Mouse (Mus musculus) gastrocnemius, postnatal 25 days (tissue): ENCODE data around the gene Cldn34d. TPM values are rescaled to one million over a fixed set of nuclear protein-coding genes. Genes with fewer than 3 reads are reported as not detected.

Source experiments
- DNase-seq: peaks from one replicate; pipeline ENCODE4 v3.0.0; 2022
- long read RNA-seq, 2 experiments: library from polyadenylated mRNA; stranded (forward); transcript quantifications; one replicate each; pipeline ENCODE4 v2.0.0; 2021
- total RNA-seq, 2 experiments: library from RNA; stranded (reverse); gene quantifications; 1 replicate in 1 of 2; 2 replicates in 1 of 2; pipeline ENCODE4 v1.2.3; 2021

Gene Cldn34d
- not detected for total RNA-seq
- long read RNA-seq, experiment 1, result 0 reads
- long read RNA-seq, experiment 2, result 0 reads

DNA sequence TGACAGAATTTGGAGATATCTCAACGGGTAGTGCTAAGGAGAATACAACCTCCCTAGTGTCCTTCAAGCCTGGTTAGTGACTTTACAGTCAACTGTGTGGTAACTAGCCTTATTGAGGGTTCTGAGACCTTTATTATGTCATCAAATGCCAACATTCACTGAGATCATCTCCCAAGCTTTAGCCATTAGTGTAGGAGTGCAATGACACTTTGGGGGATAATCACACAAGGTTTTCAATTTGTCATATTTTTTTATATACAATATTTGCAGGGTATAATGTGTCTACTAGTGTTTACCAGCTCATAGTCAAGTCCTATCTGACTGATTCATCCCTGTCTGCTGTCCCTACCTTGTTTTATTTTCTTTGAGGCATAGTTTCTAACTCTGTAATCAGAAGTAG lies at the start of gene Cldn34d:
Cldn34d (minus strand) TSS at position 101 of the 400 bp plus-strand sequence.
- no peak for DNase-seq

DNA sequence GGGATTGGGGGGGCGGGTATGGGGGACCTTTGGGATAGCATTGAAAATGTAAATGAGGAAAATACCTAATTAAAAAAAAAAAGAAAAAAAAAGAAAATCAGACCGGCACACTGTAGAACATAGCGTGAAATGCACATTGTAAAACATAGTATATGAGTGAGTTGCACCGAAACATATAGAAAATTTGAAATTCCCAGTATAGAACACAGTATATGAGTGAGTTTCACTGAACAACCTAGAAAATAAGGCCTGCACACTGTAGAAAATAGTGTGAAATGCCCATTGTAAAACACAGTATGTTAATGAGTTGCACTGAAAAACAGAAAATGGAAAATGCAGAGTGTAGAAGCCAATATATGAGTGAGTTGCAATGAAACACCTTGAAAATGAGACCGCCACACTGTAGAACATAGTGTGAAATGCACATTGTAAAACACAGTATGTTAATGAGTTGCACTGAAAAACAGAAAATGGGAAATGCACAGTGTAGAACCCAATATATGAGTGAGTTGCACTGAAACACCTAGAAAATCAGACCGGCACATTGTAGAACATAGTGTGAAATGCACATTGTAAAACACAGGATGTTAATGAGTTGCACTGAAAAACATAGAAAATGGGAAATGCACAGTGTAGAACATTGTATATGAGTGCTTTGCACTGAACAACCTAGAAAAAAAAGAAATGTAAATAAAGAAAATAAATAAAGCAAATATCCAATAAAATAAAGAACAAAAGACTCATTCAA lies 4.1 kb downstream of the Cldn34d start:
- peak; percentile 28 for DNase-seq

Other genes with a start within 250 kb of the Cldn34d start
- gene Cldn34b4, start 209.6 kb downstream of the Cldn34d start, total RNA-seq, result not detected